Mouse (Mus musculus) kidney, postnatal 0 days (tissue): Measurements from ENCODE around the gene Uty. TPM values are rescaled to one million over a fixed set of nuclear protein-coding genes. Genes with fewer than 3 reads are reported as not detected.

Experiments used
- ATAC-seq: fragments of 200-750 bp; cut with Nextera tagmentation; replicated peaks from 2 replicates; pipeline ENCODE4 v1.8.0; 2017; ENCODE audit warnings: low read depth, moderate number of reproducible peaks, moderate TSS enrichment, moderate library complexity; ENCODE audit not compliant: low FRiP score
- DNase-seq: peaks from one replicate; pipeline ENCODE4 v3.0.0-alpha.2; 2016; ENCODE audit warnings: low spot score
- H3K27ac ChIP-seq: fragments of 300-500 bp; sonication (generic); 2 replicates; pipeline ENCODE4 v1.5.1; 2014; ENCODE audit warnings: mild to moderate bottlenecking
- H3K27me3 ChIP-seq: fragments of 300-500 bp; sonication (generic); 2 replicates; pipeline ENCODE4 v1.6.1; 2014; ENCODE audit warnings: low read length, mixed read lengths; ENCODE audit not compliant: insufficient read depth
- H3K36me3 ChIP-seq: fragments of 300-500 bp; sonication (generic); 2 replicates; pipeline ENCODE4 v1.6.1; 2014; ENCODE audit warnings: low read length, mixed read lengths; ENCODE audit not compliant: insufficient read depth
- H3K4me1 ChIP-seq: fragments of 300-500 bp; sonication (generic); replicated peaks from 2 replicates; pipeline ENCODE4 v1.6.1; 2014; ENCODE audit warnings: antibody characterized with exemption, low read length, mixed read lengths; ENCODE audit not compliant: insufficient read depth
- H3K4me2 ChIP-seq: fragments of 300-500 bp; sonication (generic); 2 replicates; pipeline ENCODE4 v1.6.1; 2014; ENCODE audit warnings: mild to moderate bottlenecking, low read length, moderate library complexity, mixed read lengths
- H3K4me3 ChIP-seq: fragments of 300-500 bp; sonication (generic); replicated peaks from 2 replicates; pipeline ENCODE4 v1.5.1; 2014; ENCODE audit warnings: low read depth, low read length
- H3K9ac ChIP-seq: fragments of 300-500 bp; sonication (generic); 2 replicates; pipeline ENCODE4 v1.6.1; 2014; ENCODE audit warnings: low read depth, low read length
- H3K9me3 ChIP-seq: fragments of 300-500 bp; sonication (generic); replicated peaks from 2 replicates; pipeline ENCODE4 v1.6.1; 2016; ENCODE audit warnings: low read length, inconsistent platforms, mixed read lengths
- CTCF ChIP-seq: IDR thresholded peaks from 2 replicates; pipeline ENCODE4 v1.5.1; 2016; ENCODE audit warnings: antibody characterized with exemption, low read depth, mild to moderate bottlenecking, moderate library complexity
- WGBS: fragments of 180-500 bp; shearing (Covaris S2); extraction: QIAGEN DNeasy Blood & Tissue Kit; methylation state at CpG from one replicate; pipeline ENCODE4 v1.1.7; 2014; 5-methylcytosine and 5-hydroxymethylcytosine counted together
- polyA plus RNA-seq: library from polyadenylated mRNA; unstranded; fragments of >200 nt; fragmentation: Nextera tagmentation; extraction: Ambion mirVana; gene quantifications from 2 replicates; pipeline ENCODE4 v1.2.1, GENCODE M21; 2015

Gene Uty
- polyA plus RNA-seq, 1 experiment from 2014 or later = 15.4 TPM

DNA sequence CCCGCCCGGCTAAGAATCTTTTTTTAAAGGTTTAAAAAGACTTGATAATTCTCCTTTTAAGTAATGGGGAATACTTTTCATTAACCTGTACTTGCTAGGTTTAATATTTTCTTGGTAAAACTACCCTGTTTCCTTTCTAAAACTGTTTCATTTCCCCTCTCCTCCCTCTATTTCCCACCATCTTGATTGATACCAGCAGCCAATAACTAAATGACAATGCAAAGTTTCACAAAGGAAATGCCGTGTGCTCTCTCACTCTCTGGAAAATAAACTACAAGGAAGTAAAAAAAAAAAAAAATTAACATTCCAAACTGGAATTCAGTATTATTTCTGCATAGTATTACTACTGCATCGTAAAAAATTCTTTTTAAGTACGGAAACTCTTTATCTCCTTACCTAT is 1.1 kb downstream of the Uty start:
- Histone ChIP-seq H3K9ac (no peak overlapping the region), H3K9me3 (no peaks in the 10 kb centered on the region), H3K27ac (no peak overlapping the region), H3K4me2 (peak overlapping the region; percentile 32), H3K36me3 (no peaks in the 10 kb centered on the region), H3K4me3 (peak overlapping the region; percentile 37; the same call in 1 of the 2 replicates), H3K4me1 (no peaks in the 10 kb centered on the region), H3K27me3 (no peaks in the 10 kb centered on the region)
- ATAC-seq (no peak), DNase-seq (peak; percentile 0)
- no peak for TF ChIP-seq CTCF
- 23% methylated on average over 3 of the region's 5 CpGs for WGBS

DNA sequence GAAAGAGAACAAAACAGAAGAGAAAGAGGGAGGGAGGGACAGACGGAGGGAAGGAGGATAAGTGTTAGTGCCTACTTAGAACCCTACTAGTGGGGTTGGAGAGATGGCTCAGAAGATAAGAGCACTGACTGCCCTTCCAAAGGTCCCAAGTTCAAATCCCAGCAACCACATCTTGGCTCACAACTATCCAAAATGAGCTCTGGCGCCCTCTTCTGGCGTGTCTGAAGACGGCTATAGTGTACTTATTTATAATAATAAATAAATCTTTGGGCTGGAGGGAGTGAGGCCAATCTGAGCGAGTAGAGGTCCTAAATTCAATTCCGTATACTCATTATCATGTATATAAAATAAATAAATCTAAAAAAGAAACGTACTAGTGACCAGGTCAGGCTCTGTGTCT is 25.6 kb downstream of the Uty start:
- DNase-seq = no peak
- Histone ChIP-seq H3K9ac (no peak overlapping the region), H3K4me2 (no peak overlapping the region), H3K4me1 (no peaks in the 10 kb centered on the region), H3K4me3 (no peak overlapping the region), H3K27me3 (no peaks in the 10 kb centered on the region), H3K9me3 (no peaks in the 10 kb centered on the region), H3K36me3 (no peaks in the 10 kb centered on the region), H3K27ac (no peak overlapping the region)
- WGBS = 77% methylated on average over 6 of the region's 7 CpGs
- ATAC-seq = no peak
- TF ChIP-seq CTCF = no peak

DNA sequence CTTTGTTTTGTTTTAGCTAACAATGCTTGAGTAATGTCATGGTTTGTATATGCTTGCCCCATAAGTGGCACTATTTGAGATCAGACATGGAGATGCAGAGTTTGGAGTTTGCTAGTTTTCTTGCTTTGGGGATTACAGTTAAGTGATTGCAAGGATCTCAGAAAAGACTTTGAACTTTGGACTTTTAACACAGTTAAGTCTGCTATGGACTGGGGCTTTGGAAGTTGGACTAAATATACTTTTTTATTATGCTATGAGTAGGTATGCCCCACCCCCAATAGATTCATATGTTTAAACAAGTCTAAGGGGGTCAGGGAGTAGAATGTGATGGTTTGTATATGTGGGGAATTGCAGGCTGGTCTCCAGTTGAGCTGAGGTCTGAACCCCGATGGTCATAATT is 67.1 kb downstream of the Uty start:
- ATAC-seq = no peak
- H3K36me3 ChIP-seq = no peaks in the 10 kb centered on the region
- no peaks in the 10 kb centered on the region for H3K9me3 ChIP-seq
- no CpG with 5 or more reads among the region's 1 CpGs for WGBS
- no peaks in the 10 kb centered on the region for H3K27me3 ChIP-seq
- no peak overlapping the region for H3K9ac ChIP-seq
- no peak overlapping the region for H3K4me3 ChIP-seq
- no peaks in the 10 kb centered on the region for H3K4me1 ChIP-seq
- TF ChIP-seq CTCF = no peak
- DNase-seq = no peak
- no peak overlapping the region for H3K4me2 ChIP-seq
- H3K27ac ChIP-seq = no peak overlapping the region

DNA sequence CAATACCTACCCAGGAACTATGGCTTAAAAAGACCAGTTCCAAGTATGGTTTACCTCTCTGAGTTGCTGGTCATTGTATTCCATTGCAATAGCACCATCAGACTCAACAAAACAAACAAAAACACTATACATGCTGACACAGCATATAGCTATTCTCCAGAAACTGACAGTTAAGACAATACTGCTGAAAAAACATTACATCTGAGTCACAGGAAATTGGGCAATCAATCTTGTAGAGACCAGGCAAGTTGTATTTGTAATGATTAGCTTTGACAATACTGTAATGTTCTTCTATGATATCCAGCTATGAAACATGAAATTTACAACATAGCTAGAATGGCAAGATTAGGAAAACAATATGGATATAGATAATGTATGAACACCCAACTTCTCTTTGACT is 82.5 kb downstream of the Uty start:
- Histone ChIP-seq H3K27ac (no peak overlapping the region), H3K27me3 (no peaks in the 10 kb centered on the region), H3K36me3 (no peaks in the 10 kb centered on the region), H3K9me3 (no peaks in the 10 kb centered on the region), H3K9ac (no peak overlapping the region), H3K4me3 (no peak overlapping the region), H3K4me2 (no peak overlapping the region), H3K4me1 (no peaks in the 10 kb centered on the region)
- no peak for DNase-seq
- no peak for ATAC-seq
- no peak for TF ChIP-seq CTCF

DNA sequence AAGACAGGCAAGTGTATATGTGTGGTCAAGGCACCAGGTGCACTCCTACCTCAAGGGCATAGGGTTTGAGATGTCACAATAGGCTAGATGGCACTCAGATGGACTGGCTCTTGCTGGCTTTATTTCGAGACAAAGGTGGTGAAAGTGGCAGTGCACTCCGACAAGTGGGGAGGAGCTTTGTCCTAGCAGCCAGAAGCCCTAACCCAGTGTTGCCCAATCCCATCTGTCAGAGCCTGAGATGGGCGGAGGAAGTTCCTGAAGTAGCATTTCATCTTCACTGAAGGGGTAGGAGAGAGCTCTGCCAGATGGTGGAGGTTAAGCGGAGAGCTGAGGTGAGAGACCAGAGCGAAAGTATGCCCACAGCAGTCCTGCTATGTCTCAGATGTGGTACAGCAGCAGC is 129.4 kb downstream of the Uty start:
- H3K4me2 ChIP-seq = no peak overlapping the region
- H3K27ac ChIP-seq = no peak overlapping the region
- H3K27me3 ChIP-seq = no peaks in the 10 kb centered on the region
- ATAC-seq (no peak), DNase-seq (no peak)
- H3K9ac ChIP-seq = no peak overlapping the region
- H3K4me1 ChIP-seq = no peaks in the 10 kb centered on the region
- no peak for TF ChIP-seq CTCF
- no peaks in the 10 kb centered on the region for H3K9me3 ChIP-seq
- H3K36me3 ChIP-seq = no peaks in the 10 kb centered on the region
- 70% methylated on average over 2 of the region's 5 CpGs for WGBS
- H3K4me3 ChIP-seq = no peak overlapping the region

DNA sequence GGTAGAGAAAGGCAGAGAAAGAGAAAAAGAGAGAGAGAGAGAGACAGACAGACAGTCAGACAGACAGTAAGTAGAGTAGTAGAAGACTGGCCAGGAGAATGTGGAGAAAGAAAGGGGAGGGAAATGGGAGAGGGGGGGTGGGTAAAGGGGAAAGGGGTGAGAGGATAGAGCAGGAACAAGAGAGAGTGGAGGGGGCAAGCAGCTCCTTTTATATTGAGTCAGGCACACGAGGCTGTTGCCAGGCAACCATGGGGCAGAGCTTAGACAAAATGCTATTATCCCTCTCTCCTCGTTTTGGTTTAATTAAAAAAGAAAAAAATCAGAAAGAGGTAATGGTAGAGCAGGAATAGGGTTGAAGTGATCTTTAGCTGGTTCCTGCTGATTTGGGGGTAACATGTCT is 131.5 kb downstream of the Uty start:
- ATAC-seq (no peak), DNase-seq (no peak)
- H3K4me2 ChIP-seq = no peak overlapping the region
- H3K36me3 ChIP-seq = no peaks in the 10 kb centered on the region
- H3K27me3 ChIP-seq = no peaks in the 10 kb centered on the region
- no peak overlapping the region for H3K27ac ChIP-seq
- H3K9ac ChIP-seq = no peak overlapping the region
- no peak overlapping the region for H3K4me3 ChIP-seq
- H3K9me3 ChIP-seq = no peaks in the 10 kb centered on the region
- no CpG with 5 or more reads among the region's 2 CpGs for WGBS
- no peaks in the 10 kb centered on the region for H3K4me1 ChIP-seq
- TF ChIP-seq CTCF = no peak

Other genes starting within 250 kb of the Uty start
- 75.2 and 76.0 TPM in 2 replicates for gene Eif2s3y, start 235.2 kb downstream of the Uty start, polyA plus RNA-seq
- gene Ddx3y, start 40.9 kb upstream of the Uty start, polyA plus RNA-seq = 33.7 and 36.9 TPM in 2 replicates
- not detected in 2 replicates for gene Usp9y, start 214.0 kb upstream of the Uty start, polyA plus RNA-seq